ENCODE assay signal across 8 mouse cellular contexts in the genomic region with DNA sequence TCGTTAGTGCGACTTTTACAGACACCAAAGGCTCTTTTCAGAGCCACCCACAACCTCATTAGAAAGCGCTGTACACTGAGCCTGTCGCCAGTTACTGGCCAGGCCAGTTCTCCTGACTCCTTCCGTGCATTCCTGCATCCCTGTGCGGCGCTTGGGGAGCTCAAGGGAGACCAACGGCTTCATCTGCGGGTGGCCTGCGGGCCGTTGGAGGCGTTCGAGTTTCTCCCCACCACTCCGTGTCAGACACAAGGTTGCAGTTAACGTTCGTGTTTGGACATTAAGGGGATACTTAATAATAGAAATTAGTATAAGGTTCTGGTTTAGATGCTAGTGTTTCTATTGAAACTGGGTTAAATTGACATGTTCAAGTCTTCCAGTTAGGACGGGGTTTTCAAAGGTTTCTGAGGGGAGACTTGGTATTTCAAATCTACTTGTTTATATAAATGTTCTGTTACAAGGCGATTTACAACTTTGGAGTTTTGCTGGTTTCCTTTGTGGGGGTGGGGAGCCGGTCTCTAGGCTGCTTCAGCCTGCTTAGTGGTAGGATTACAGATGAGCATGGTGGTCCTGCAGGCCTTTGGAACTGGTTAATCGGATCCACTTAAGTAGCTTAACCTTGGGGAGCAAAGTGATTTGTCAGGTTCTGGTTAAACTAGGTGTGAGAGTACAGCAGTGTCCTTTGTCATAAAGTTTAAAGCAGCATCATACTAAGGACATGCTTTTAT. TPM values are rescaled to one million over a fixed set of nuclear protein-coding genes. Genes with fewer than 3 reads are reported as not detected.
DNase-seq lines count a peak whose midpoint lies in the region; ATAC-seq and TF ChIP-seq lines count a peak whose summit lies in the region.

No protein-coding gene starts in this region.

- no peak for DNase-seq in kidney, postnatal 25 days
- DNase-seq in liver, adult 2 months (ENCODE audit: extremely low read depth, low read depth, low spot score), result no peak
- no peak for DNase-seq in ovary, postnatal 14 days (ENCODE audit: low spot score)
- no peak for DNase-seq in left cerebral cortex, adult 11 months (ENCODE audit: low spot score)

- H3K4me2 ChIP-seq in kidney, embryonic 16.5 days (replicated peaks; ENCODE audit: low read depth, low read length), result peak overlapping the region; percentile 97
- peak overlapping the region; percentile 79 for H3K4me2 ChIP-seq in forebrain, embryonic 15.5 days (replicated peaks)

- peak overlapping the region; percentile 94 for H3K4me3 ChIP-seq in kidney, embryonic 16.5 days (ENCODE audit: low read length)
- peak overlapping the region; percentile 99 for H3K4me3 ChIP-seq in forebrain, embryonic 15.5 days
- peak overlapping the region; percentile 80 for H3K4me3 ChIP-seq in liver, adult 2 months (ENCODE audit: insufficient read depth, low read depth, low read length)

- H3K27me3 ChIP-seq in kidney, embryonic 16.5 days (ENCODE audit: insufficient read depth, low read length), result no peaks in the 10 kb centered on the region
- no peaks in the 10 kb centered on the region for H3K27me3 ChIP-seq in forebrain, embryonic 15.5 days
- no peaks in the 10 kb centered on the region for H3K27me3 ChIP-seq in liver, adult 2 months (ENCODE audit: control insufficient read depth, insufficient read depth, low read length)

- no peak for TF ChIP-seq CTCF in liver, adult 2 months (IDR thresholded peaks at IDR 0.05; ENCODE audit: low read depth, low read length)

- H3K36me3 ChIP-seq in kidney, embryonic 16.5 days (ENCODE audit: insufficient read depth, low read length), result peaks cover 16% of the 10 kb centered on the region; the same call in 1 of the 2 replicates
- H3K36me3 ChIP-seq in forebrain, embryonic 15.5 days, result no peaks in the 10 kb centered on the region
- H3K36me3 ChIP-seq in liver, adult 2 months (ENCODE audit: control insufficient read depth, insufficient read depth, low read length), result 0 out of 2 replicates have a peak, but pooled peaks cover 2% of the 10 kb centered on the region

- no peaks in the 10 kb centered on the region for H3K9me3 ChIP-seq in kidney, embryonic 16.5 days (ENCODE audit: low read length)
- no peaks in the 10 kb centered on the region for H3K9me3 ChIP-seq in forebrain, embryonic 15.5 days

- peaks cover 36% of the 10 kb centered on the region for H3K4me1 ChIP-seq in kidney, embryonic 16.5 days (ENCODE audit: insufficient read depth, low read length)
- peaks cover 68% of the 10 kb centered on the region for H3K4me1 ChIP-seq in forebrain, embryonic 15.5 days
- H3K4me1 ChIP-seq in liver, adult 2 months (ENCODE audit: control insufficient read depth, insufficient read depth, low read length), result peaks cover 9% of the 10 kb centered on the region; the same call in 1 of the 2 replicates

- 0% methylated on average over 20 of the region's 20 CpGs for WGBS in kidney, embryonic 16.5 days
- WGBS in forebrain, embryonic 15.5 days, result under 1% methylated on average over 20 of the region's 20 CpGs
- WGBS in liver, adult 2 months, result 1% methylated on average over 20 of the region's 20 CpGs

- peak overlapping the region; percentile 97 for H3K9ac ChIP-seq in kidney, embryonic 16.5 days (replicated peaks; ENCODE audit: low read length)
- peak overlapping the region; percentile 100 for H3K9ac ChIP-seq in forebrain, embryonic 15.5 days (replicated peaks)
- peak overlapping the region; percentile 76 for H3K9ac ChIP-seq in liver, adult 2 months (ENCODE audit: low read depth, low read length)

- ATAC-seq in kidney, embryonic 16.5 days (ENCODE audit: low FRiP score, low TSS enrichment), result no peak; the same call in 1 of the 2 replicates
- peak; percentile 25 for ATAC-seq in activated CD4-positive, CD25-positive, alpha-beta regulatory T cell, adult 4 months
- no peak; the same call in 1 of the 2 replicates for ATAC-seq in forebrain, embryonic 15.5 days (replicated peaks)
- ATAC-seq in neutrophil, adult 5-6 weeks (ENCODE audit: extremely low read depth, insufficient number of reproducible peaks, low FRiP score, poor library complexity, severe bottlenecking), result peak; percentile 7; the same call in 1 of the 2 replicates

- TF ChIP-seq POLR2A in liver, adult 2 months (IDR thresholded peaks at IDR 0.05; ENCODE audit: extremely low read depth, insufficient read depth, low read length), result no peak

- H3K27ac ChIP-seq in kidney, embryonic 16.5 days (ENCODE audit: low read length), result peak overlapping the region; percentile 100
- H3K27ac ChIP-seq in forebrain, embryonic 15.5 days (replicated peaks), result peak overlapping the region; percentile 98
- H3K27ac ChIP-seq in liver, adult 2 months (replicated peaks; ENCODE audit: insufficient read depth, low read depth, low read length), result peak overlapping the region; percentile 78

- H3K79me2 ChIP-seq in liver, adult 2 months (ENCODE audit: control insufficient read depth, insufficient read depth, low read length), result peaks cover 2% of the 10 kb centered on the region; the same call in 1 of the 2 replicates

RNA-seq across cellular contexts. Expression of a gene that starts 0.8 kb away (rescaled TPM):
- polyA plus RNA-seq in kidney, embryonic 16.5 days (2015; fragmentation: Nextera tagmentation; extraction: Ambion mirVana), result 39.5 and 39.7 TPM in 2 replicates
- polyA plus RNA-seq in activated CD4-positive, CD25-positive, alpha-beta regulatory T cell, adult 4 months (2017; shearing (Covaris generic)), result 1 to 10 TPM; 3.5 to 5.4 TPM
- 155 and 160 TPM in 2 replicates for polyA plus RNA-seq in forebrain, embryonic 15.5 days (2015; fragmentation: Nextera tagmentation; extraction: Ambion mirVana)
- 7.8 and 8.1 TPM in 2 replicates for total RNA-seq in liver, adult 2 months (2014; rRNA removed)
- polyA plus RNA-seq in liver, adult 2 months (2012; rRNA removed), result 2.0 and 2.7 TPM in 2 replicates
- total RNA-seq in neutrophil, adult 5-6 weeks (2017), result 65.3 TPM in 2 replicates

RNA-seq across cellular contexts. Expression of a gene that starts 0.8 kb away (rescaled TPM):
- 0.42 and 0.64 TPM in 2 replicates for polyA plus RNA-seq in kidney, embryonic 16.5 days (2015; fragmentation: Nextera tagmentation; extraction: Ambion mirVana)
- under 1 TPM; 0.17 to 0.20 TPM for polyA plus RNA-seq in activated CD4-positive, CD25-positive, alpha-beta regulatory T cell, adult 4 months (2017; shearing (Covaris generic))
- 1.9 and 2.7 TPM in 2 replicates for polyA plus RNA-seq in forebrain, embryonic 15.5 days (2015; fragmentation: Nextera tagmentation; extraction: Ambion mirVana)
- under 0.01 TPM in 1 of 2 replicates, not detected in the other for total RNA-seq in liver, adult 2 months (2014; rRNA removed)
- 0.04 TPM in 2 replicates for polyA plus RNA-seq in liver, adult 2 months (2012; rRNA removed)
- 0.12 and 0.35 TPM in 2 replicates for total RNA-seq in neutrophil, adult 5-6 weeks (2017)

RNA-seq across cellular contexts. Expression of a gene that starts 6.6 kb away (rescaled TPM):
- polyA plus RNA-seq in kidney, embryonic 16.5 days (2015; fragmentation: Nextera tagmentation; extraction: Ambion mirVana), result 93.4 and 93.5 TPM in 2 replicates
- polyA plus RNA-seq in activated CD4-positive, CD25-positive, alpha-beta regulatory T cell, adult 4 months (2017; shearing (Covaris generic)), result 1 to 10 TPM; 1.8 to 4.2 TPM
- 355 and 373 TPM in 2 replicates for polyA plus RNA-seq in forebrain, embryonic 15.5 days (2015; fragmentation: Nextera tagmentation; extraction: Ambion mirVana)
- 0.37 and 1.1 TPM in 2 replicates for total RNA-seq in liver, adult 2 months (2014; rRNA removed)
- not detected in 2 replicates for polyA plus RNA-seq in liver, adult 2 months (2012; rRNA removed)
- 3.7 and 8.1 TPM in 2 replicates for total RNA-seq in neutrophil, adult 5-6 weeks (2017)

RNA-seq across cellular contexts. Expression of a gene that starts 16.6 kb away (rescaled TPM):
- 217 and 219 TPM in 2 replicates for polyA plus RNA-seq in kidney, embryonic 16.5 days (2015; fragmentation: Nextera tagmentation; extraction: Ambion mirVana)
- 10 to 100 TPM; 11.4 to 17.9 TPM for polyA plus RNA-seq in activated CD4-positive, CD25-positive, alpha-beta regulatory T cell, adult 4 months (2017; shearing (Covaris generic))
- 508 and 517 TPM in 2 replicates for polyA plus RNA-seq in forebrain, embryonic 15.5 days (2015; fragmentation: Nextera tagmentation; extraction: Ambion mirVana)
- total RNA-seq in liver, adult 2 months (2014; rRNA removed), result 63.7 and 78.6 TPM in 2 replicates
- polyA plus RNA-seq in liver, adult 2 months (2012; rRNA removed), result 122 and 134 TPM in 2 replicates
- total RNA-seq in neutrophil, adult 5-6 weeks (2017), result 60.8 and 72.2 TPM in 2 replicates

RNA-seq across cellular contexts. Expression of a gene that starts 22.6 kb away (rescaled TPM):
- 22.9 and 25.9 TPM in 2 replicates for polyA plus RNA-seq in kidney, embryonic 16.5 days (2015; fragmentation: Nextera tagmentation; extraction: Ambion mirVana)
- polyA plus RNA-seq in activated CD4-positive, CD25-positive, alpha-beta regulatory T cell, adult 4 months (2017; shearing (Covaris generic)), result 10 to 100 TPM; 18.5 to 22.2 TPM
- 22.6 and 24.8 TPM in 2 replicates for polyA plus RNA-seq in forebrain, embryonic 15.5 days (2015; fragmentation: Nextera tagmentation; extraction: Ambion mirVana)
- 12.4 and 13.4 TPM in 2 replicates for total RNA-seq in liver, adult 2 months (2014; rRNA removed)
- 14.4 and 22.4 TPM in 2 replicates for polyA plus RNA-seq in liver, adult 2 months (2012; rRNA removed)
- total RNA-seq in neutrophil, adult 5-6 weeks (2017), result 106 and 107 TPM in 2 replicates

Comparison
In these comparisons a context has a peak if more than half of its experiments do, and no peak if none do; other contexts are left out.
1. ATAC-seq: peak in activated CD4-positive, CD25-positive, alpha-beta regulatory T cell, adult 4 months (single experiment) and neutrophil, adult 5-6 weeks (single experiment); none in kidney, embryonic 16.5 days (single experiment) and forebrain, embryonic 15.5 days (single experiment).
2. RNA of a gene that starts 6.6 kb away (polyA plus RNA-seq): 355 to 373 TPM in forebrain, embryonic 15.5 days and 93.4 to 93.5 TPM in kidney, embryonic 16.5 days; 1.8 to 4.2 TPM in activated CD4-positive, CD25-positive, alpha-beta regulatory T cell, adult 4 months and not detected in liver, adult 2 months; every median in the first group is over 10 times any median in the second.
3. Peak in every context shown above with its lines, with median percentiles within 50 percentile points of each other: H3K27ac ChIP-seq, H3K4me3 ChIP-seq and H3K9ac ChIP-seq.